Mouse (Mus musculus): ENCODE data around the gene Cant1.

DNA sequence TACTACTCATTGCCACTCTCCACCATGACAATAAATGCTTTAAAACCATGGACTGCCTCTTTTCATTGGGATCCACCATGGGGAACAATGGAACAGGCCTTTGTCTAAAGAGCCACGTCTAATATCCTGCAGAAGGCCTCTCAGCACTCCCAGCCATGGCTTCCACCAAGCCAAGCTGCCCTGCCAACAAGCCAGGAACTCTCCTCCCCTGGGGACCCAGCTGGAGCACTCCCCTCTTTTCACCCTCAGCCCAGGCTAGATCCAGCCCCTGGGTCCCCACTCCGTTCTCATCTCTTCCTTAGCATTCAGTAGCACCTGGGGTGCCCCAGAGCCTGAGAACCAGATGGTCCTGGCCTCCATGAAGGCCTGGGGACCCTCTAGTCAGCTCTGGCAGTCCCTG is 34.1 kb upstream of the Cant1 start:
- TF ChIP-seq GATA1 (IDR thresholded peaks at IDR 0.05; ENCODE audit: low read length), result no peak
- no peak for TF ChIP-seq TAL1 (IDR thresholded peaks at IDR 0.05; ENCODE audit: low read length)
